Mouse (Mus musculus) C2C12 (cell line): ENCODE results near the gene C3. TPM values are rescaled to one million over a fixed set of nuclear protein-coding genes. Genes with fewer than 3 reads are reported as not detected.

ENCODE experiments used
- H3K27me3 ChIP-seq: one replicate; pipeline ENCODE4 v1.6.1; 2011; ENCODE audit not compliant: control insufficient read depth, insufficient read depth, insufficient read length
- H3K36me3 ChIP-seq: one replicate; pipeline ENCODE4 v1.6.1; 2011; ENCODE audit not compliant: control insufficient read depth, insufficient read depth
- H3K4me3 ChIP-seq: one replicate; pipeline ENCODE4 v1.5.1; 2011; ENCODE audit warnings: mild to moderate bottlenecking, control low read depth; ENCODE audit not compliant: poor library complexity, insufficient read depth, severe bottlenecking
- H3K79me2 ChIP-seq: one replicate; pipeline ENCODE4 v1.6.1; 2011; ENCODE audit not compliant: control insufficient read depth, insufficient read depth
- H3K79me3 ChIP-seq: one replicate; pipeline ENCODE4 v1.6.1; 2011; ENCODE audit warnings: low read depth, control low read depth
- H3ac ChIP-seq: one replicate; pipeline ENCODE3; 2011; ENCODE audit warnings: low read depth; ENCODE audit not compliant: control insufficient read depth, insufficient read length
- CEBPB ChIP-seq: IDR thresholded peaks from one replicate; pipeline ENCODE4 v1.6.1; 2011; ENCODE audit warnings: low read depth, mild to moderate bottlenecking, control low read depth, moderate library complexity
- CTCF ChIP-seq: IDR thresholded peaks from one replicate; pipeline ENCODE4 v1.5.1; 2011; ENCODE audit not compliant: control insufficient read depth, insufficient read depth, insufficient read length
- FOSL1 ChIP-seq: IDR thresholded peaks from one replicate; pipeline ENCODE4 v1.8.0; 2011; ENCODE audit warnings: mild to moderate bottlenecking, low read length; ENCODE audit not compliant: poor library complexity, insufficient read depth, severe bottlenecking
- MAX ChIP-seq: IDR thresholded peaks from one replicate; pipeline ENCODE4 v1.6.1; 2011; ENCODE audit warnings: mild to moderate bottlenecking, control low read depth
- MYOD1 ChIP-seq: IDR thresholded peaks from one replicate; pipeline ENCODE4 v1.6.1; 2011; ENCODE audit warnings: low read depth; ENCODE audit not compliant: control insufficient read depth, insufficient read length
- MYOG ChIP-seq: IDR thresholded peaks from one replicate; pipeline ENCODE4 v1.6.1; 2011; ENCODE audit not compliant: control insufficient read depth, insufficient read length; ENCODE audit errors: extremely low read depth
- USF1 ChIP-seq: IDR thresholded peaks from one replicate; pipeline ENCODE4 v1.6.1; 2011; ENCODE audit warnings: low read depth, mild to moderate bottlenecking, control low read depth, moderate library complexity
- polyA plus RNA-seq: library from polyadenylated mRNA; unstranded; fragments of >200 nt; fragmentation: generic; extraction: Trizol; gene quantifications from one replicate; pipeline ENCODE4 v1.2.1, GENCODE M21; 2012; ENCODE audit warnings: missing spikeins

C3 gene
- polyA plus RNA-seq, 1 experiment: 0.01 TPM

GRCm38 (mm10) chr17:57261796-57262195, 33.9 kb upstream of the C3 start:
- no peak overlapping the region for H3K4me3 ChIP-seq
- no peak for TF ChIP-seq USF1
- TF ChIP-seq CEBPB: no peak
- no peak for TF ChIP-seq MYOD1
- TF ChIP-seq MAX: no peak
- no peak for TF ChIP-seq FOSL1
- TF ChIP-seq MYOG: no peak
- TF ChIP-seq CTCF: no peak
- H3ac ChIP-seq: no peak overlapping the region
- no peaks in the 10 kb centered on the region for H3K27me3 ChIP-seq
- no peaks in the 10 kb centered on the region for H3K79me2 ChIP-seq
- no peaks in the 10 kb centered on the region for H3K79me3 ChIP-seq
- peaks cover 61% of the 10 kb centered on the region for H3K36me3 ChIP-seq

GRCm38 (mm10) chr17:57261286-57261685, 33.4 kb upstream of the C3 start:
- no peaks in the 10 kb centered on the region for H3K79me3 ChIP-seq
- H3K36me3 ChIP-seq: peaks cover 61% of the 10 kb centered on the region

GRCm38 (mm10) chr17:57260351-57260750, 32.4 kb upstream of the C3 start:
- H3ac ChIP-seq: no peak overlapping the region
- H3K36me3 ChIP-seq: peaks cover 70% of the 10 kb centered on the region
- H3K79me2 ChIP-seq: no peaks in the 10 kb centered on the region
- no peak overlapping the region for H3K4me3 ChIP-seq
- no peaks in the 10 kb centered on the region for H3K27me3 ChIP-seq
- H3K79me3 ChIP-seq: no peaks in the 10 kb centered on the region
- TF ChIP-seq CEBPB: no peak
- no peak for TF ChIP-seq CTCF
- TF ChIP-seq FOSL1: no peak
- TF ChIP-seq USF1: no peak
- no peak for TF ChIP-seq MYOD1
- no peak for TF ChIP-seq MYOG
- TF ChIP-seq MAX: no peak

More at GRCm38 (mm10) chr17:57261286-57261685, 33.4 kb upstream of the C3 start:
- no peaks in the 10 kb centered on the region for H3K27me3 ChIP-seq
- no peak overlapping the region for H3ac ChIP-seq
- H3K79me2 ChIP-seq: no peaks in the 10 kb centered on the region
- TF ChIP-seq CTCF (no peak), CEBPB (no peak), USF1 (no peak), MYOD1 (no peak), MYOG (no peak), FOSL1 (no peak), MAX (no peak)
- no peak overlapping the region for H3K4me3 ChIP-seq

GRCm38 (mm10) chr17:57259742-57260141, 31.8 kb upstream of the C3 start:
- Histone ChIP-seq H3K79me3 (no peaks in the 10 kb centered on the region), H3K36me3 (peaks cover 76% of the 10 kb centered on the region), H3K79me2 (no peaks in the 10 kb centered on the region), H3K27me3 (no peaks in the 10 kb centered on the region), H3ac (no peak overlapping the region), H3K4me3 (no peak overlapping the region)
- TF ChIP-seq CTCF: no peak
- no peak for TF ChIP-seq MAX
- TF ChIP-seq FOSL1: no peak
- no peak for TF ChIP-seq MYOD1
- TF ChIP-seq MYOG: no peak
- no peak for TF ChIP-seq USF1
- no peak for TF ChIP-seq CEBPB

- Histone ChIP-seq H3K79me3 (no peaks in the 10 kb centered on the region), H3K36me3 (peaks cover 81% of the 10 kb centered on the region)
Observed at GRCm38 (mm10) chr17:57258191-57258590, 30.3 kb upstream of the C3 start.

GRCm38 (mm10) chr17:57256921-57257485, 29.1 kb upstream of the C3 start:
- H3K79me3 ChIP-seq: peaks cover 3% of the 10 kb centered on the region
- H3ac ChIP-seq: no peak overlapping the region
- TF ChIP-seq CEBPB: no peak
- TF ChIP-seq MAX: no peak
- TF ChIP-seq CTCF: no peak
- TF ChIP-seq MYOG: no peak
- TF ChIP-seq USF1: no peak
- no peak for TF ChIP-seq FOSL1
- no peak for TF ChIP-seq MYOD1
- H3K36me3 ChIP-seq: peaks cover 72% of the 10 kb centered on the region
- H3K27me3 ChIP-seq: no peaks in the 10 kb centered on the region
- H3K4me3 ChIP-seq: no peak overlapping the region
- H3K79me2 ChIP-seq: peaks cover 13% of the 10 kb centered on the region

More at GRCm38 (mm10) chr17:57258191-57258590, 30.3 kb upstream of the C3 start:
- TF ChIP-seq FOSL1 (no peak), MAX (no peak), CTCF (no peak), USF1 (no peak), MYOD1 (no peak), CEBPB (no peak), MYOG (no peak)
- Histone ChIP-seq H3K27me3 (no peaks in the 10 kb centered on the region), H3K4me3 (no peak overlapping the region), H3K79me2 (peaks cover 1% of the 10 kb centered on the region), H3ac (no peak overlapping the region)
